Mouse (Mus musculus): ENCODE data around the gene Rhbdl1.

DNA sequence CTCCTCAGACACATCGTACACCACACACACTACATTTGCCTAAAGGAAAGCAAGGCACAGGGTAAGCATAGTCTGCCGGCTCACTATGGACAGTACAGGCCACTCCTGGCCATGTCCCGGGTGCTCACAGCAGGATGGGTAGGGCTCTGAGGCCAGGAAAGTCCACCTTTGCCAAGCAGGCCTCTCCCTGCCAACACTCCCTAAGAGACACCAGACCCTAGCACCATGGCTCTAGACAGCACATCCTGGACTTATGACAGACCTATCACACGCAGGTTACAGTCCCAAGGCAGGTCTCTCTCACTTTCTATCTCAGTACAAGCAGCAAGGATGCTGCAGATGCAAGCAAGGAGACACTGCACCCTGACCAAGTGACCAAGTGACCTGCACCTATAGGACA, 6.0 kb upstream of the Rhbdl1 start:
- TF ChIP-seq CTCF (conservative IDR thresholded peaks at IDR 0.05; ENCODE audit: insufficient read depth, insufficient read length, low read depth, low read length), result no peak
- no peak for TF ChIP-seq POLR2A (IDR thresholded peaks at IDR 0.05; ENCODE audit: low read depth, low read length)
